Mouse (Mus musculus) kidney, postnatal 4 days (tissue): Measurements from ENCODE around the gene Mat1a.

ENCODE experiments used
- DNase-seq, 2 experiments: peaks; one replicate each; pipeline ENCODE4 v3.0.0; 2021; ENCODE audit warnings: mixed read lengths in 2 of 2

Gene Mat1a

DNA sequence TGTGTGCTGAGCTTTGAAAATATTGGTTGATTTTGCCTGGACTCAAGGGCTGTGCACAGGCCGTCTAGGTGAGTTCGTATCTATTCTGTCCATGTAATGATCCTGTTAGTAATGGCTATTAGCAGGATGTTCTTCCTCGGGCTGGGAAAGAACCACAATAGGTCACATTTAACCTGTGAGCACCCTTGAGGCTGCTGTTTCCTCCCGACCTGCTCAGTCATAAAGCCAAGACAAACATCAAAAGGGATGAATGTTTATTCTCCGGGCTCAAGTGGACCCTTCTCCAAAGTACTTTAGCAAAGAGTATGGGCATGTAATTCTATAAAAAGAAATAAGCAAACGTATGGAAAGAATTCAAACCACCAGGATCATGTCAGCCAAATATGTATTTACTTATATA is 41.2 kb downstream of the Mat1a start:
- DNase-seq = no peak

DNA sequence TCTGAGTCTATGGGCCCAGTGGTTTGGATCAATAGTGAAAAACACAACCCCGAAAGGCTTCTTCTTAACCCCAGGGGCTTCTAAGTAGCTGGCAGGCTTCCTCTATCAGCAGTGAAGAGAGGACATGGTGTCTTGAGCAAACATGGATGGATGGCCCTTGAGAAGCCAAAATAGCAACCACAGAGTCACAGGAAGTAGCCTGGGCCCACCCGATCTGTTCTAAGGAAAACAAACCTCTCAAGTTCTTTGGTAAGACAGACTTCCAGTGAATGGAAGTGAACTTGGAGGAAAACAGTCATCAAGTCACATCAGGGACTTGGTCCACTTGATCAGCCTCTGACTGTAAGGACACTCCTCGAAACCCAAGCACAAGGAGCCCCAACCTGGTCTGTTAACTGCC is 42.1 kb downstream of the Mat1a start:
- DNase-seq = no peak

DNA sequence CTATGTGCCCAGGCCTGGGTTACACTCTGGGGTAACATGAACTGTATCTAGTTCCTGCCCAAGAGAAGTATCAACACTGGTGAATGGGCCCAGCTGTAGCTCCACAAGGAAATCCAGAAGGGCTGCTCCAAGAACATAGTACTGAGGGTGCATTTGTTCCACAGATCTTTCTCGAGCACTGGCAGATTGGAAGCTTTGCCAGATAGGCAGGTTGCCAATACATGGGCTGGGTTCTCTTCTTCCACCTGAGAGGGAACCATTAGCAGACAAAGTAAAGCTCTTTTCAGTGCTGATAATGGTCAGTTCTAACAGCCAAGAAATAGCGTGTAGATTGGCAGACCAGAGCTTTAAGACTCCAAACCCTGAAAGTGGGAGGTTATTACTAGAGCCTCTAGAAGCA is 42.5 kb downstream of the Mat1a start:
- no peak for DNase-seq

DNA sequence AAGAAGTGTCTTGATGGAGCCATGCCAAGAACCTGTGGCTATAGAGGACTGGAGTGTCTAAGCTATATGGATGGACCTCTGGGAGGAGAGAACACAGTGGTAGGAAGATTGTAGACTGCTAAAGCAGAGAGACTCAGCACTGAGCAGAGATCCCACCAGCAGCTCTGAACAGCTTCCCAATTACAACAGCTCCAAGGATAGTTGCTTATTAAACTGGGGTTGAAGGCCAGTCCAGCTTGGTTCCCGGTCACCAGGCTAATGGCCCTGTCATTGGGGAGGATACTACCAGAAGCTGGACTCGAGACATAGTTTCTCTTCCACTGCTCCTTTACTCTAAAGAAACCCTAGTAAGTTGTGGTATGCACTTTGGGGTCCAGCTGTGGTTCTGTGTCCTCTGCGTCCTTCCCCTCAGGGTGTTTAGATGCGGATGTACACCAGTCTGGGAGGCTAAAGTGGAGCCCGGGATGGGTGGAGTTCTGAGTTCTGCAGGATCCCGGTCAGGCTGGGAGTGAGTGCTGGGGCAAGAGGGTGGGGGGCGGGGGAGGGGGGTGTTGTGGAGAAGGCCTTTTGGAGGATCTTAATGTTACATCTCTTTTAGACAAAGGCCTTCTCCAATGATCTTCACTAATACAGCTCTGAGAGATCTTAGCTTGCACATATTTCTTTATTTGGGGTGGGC is 46.5 kb downstream of the Mat1a start, which contains the start of gene Mbl1:
Gene Mbl1 (plus strand): TSS at position 239 of the 679 bp plus-strand sequence.
- DNase-seq = no peak

DNA sequence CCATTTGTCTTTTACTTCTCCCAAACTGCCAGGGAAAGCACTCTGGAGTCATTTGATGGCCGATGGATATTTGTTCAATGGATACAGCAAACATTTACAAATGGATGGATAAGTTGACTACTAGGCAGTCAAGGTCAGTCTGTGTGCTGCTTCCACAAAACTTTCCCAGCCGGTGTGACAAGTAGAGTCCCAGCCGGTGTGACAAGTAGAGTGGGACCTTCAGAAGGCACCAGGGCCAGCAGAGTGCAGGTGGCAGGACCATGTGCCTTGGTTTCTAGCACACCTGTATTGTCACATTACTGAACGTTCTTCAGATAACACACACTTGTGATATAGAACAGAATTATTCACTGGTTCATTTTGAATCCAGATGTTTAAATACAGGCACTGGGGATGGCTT is 55.2 kb downstream of the Mat1a start:
- no peak for DNase-seq

DNA sequence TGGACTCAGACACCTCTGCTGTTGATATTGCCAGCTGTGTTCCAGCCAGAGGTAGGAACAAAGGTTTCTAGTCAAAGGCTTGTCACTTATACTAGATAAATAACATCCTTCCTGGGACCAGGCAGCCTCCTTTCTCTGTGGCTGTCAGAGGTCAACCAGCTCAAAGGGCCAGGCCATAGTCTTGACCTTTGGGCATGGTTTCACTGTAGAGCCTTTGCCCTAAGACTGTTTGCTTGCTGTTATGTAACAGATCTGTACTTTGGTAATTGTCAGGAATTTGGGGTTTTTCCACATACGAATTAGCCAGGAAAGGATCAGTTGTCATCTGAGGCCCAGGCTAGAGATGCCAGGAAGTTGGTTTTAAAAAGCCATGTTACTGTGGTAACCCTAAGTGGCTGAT is 55.9 kb downstream of the Mat1a start:
- DNase-seq = no peak

DNA sequence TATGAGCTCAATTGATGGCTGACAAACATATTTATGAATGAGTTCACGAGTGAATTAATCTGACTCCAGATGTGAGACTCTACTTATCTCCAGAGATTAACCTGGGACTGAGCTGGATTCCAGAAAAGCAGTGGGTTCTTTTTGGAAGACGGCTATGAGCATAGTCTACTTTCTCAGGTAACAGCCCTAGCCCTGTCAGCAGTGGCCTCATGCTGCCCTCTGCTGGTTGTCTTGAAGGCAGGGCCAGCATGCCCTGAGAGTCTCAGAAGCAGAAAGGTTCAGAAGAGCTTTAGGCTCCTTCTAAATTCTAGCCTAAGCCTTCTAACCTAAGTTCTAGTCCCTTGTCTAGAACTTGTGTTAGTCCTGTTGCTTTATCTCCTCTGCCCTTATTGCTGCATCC is 57.8 kb downstream of the Mat1a start:
- peak; percentile 68 to 72 for DNase-seq

DNA sequence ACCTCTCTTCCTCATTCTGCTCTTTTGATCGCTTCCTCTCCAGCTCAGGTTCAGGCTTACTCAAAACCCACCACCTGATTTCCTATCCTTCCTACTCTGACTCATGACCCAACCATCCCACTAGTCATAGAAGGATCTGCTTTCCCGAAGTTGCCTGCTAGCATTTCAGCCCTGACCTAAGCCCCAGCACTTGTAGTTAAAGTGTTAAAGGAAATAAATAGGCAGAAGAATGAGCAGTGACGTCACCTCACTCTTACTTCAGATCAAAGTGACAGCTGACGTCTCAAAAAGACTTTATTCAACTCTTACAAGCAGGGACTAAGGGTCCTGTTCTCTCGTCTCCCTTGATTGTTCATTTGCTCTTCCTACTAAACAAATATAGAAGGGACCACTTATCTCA is 62.4 kb downstream of the Mat1a start:
- DNase-seq = no peak

DNA sequence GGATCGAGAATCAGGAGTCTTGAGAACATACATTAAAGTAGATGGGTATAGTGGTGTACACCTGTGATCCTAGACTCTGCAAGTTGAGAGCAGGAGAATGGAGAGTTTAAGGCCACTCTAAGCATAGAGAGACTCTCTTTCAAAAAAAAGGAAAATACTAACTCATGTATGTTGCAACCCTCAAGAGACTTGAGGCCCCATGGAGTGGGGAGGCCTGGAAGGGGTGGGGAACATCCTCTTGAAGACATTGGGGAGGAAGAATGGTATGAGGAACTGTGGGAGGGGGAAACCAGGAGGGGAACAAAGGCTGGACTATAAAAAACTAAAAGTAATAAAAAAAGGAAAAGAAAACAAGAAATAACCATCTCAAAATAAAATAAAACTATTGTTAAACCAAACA is 63.7 kb downstream of the Mat1a start:
- no peak for DNase-seq

DNA sequence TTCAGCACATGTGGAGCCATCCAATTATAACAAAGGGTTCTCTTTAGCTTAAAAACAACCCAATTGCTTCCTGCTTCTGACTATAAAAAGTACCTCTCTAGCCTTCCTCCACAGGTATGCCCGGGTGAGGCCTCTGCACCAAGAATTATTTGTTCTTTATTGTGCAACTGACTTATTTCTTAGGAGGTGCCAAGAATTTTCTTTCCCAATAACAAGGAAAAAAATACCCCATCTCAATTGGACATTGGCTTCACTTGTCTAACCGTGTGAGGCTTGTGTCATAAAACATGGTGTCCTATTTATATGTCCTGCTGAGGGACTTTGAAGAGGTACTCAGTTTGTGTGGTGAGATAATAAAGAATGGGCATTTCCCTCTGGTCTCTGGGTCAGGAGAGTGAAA is 65.7 kb downstream of the Mat1a start:
- no peak for DNase-seq
